Mouse (Mus musculus) CH12.LX (cell line): Measurements from ENCODE around the gene Grk5. TPM values are rescaled to one million over a fixed set of nuclear protein-coding genes. Genes with fewer than 3 reads are reported as not detected.

Experiments used
- DNase-seq: peaks from one replicate; pipeline ENCODE4 v3.0.0-alpha.2; 2013; ENCODE audit errors: extremely low read depth
- H3K27ac ChIP-seq: 2 replicates; pipeline ENCODE4 v1.5.1; 2012; ENCODE audit warnings: low read depth, mild to moderate bottlenecking, control low read depth, moderate library complexity; ENCODE audit not compliant: insufficient read depth
- H3K27me3 ChIP-seq: replicated peaks from 2 replicates; pipeline ENCODE3; 2012; ENCODE audit warnings: inconsistent platforms
- H3K36me3 ChIP-seq, 2 experiments: replicated peaks in 1 of 2; 2 replicates each; pipeline versions ENCODE3 to v1.6.1; 2012; ENCODE audit warnings: inconsistent platforms in 1 of 2, low read length in 1 of 2, mild to moderate bottlenecking in 1 of 2, mixed read lengths in 1 of 2, moderate library complexity in 1 of 2; ENCODE audit not compliant: control insufficient read depth in 1 of 2, insufficient read depth in 1 of 2
- H3K4me1 ChIP-seq, 2 experiments: 2 replicates each; pipeline ENCODE4 v1.6.1; 2012; ENCODE audit warnings: inconsistent platforms in 1 of 2, moderate library complexity in 1 of 2; ENCODE audit not compliant: insufficient read depth in 2 of 2, control insufficient read depth in 1 of 2
- H3K4me2 ChIP-seq: 2 replicates; pipeline ENCODE4 v1.6.1; 2012; ENCODE audit warnings: low read depth, mild to moderate bottlenecking, control low read depth; ENCODE audit not compliant: poor library complexity, insufficient read depth, severe bottlenecking
- H3K4me3 ChIP-seq, 3 experiments: fragments of 150-350 bp in 1 of 3; sonication (generic) in 1 of 3; replicated peaks in 1 of 3; 2 replicates each; pipeline versions ENCODE3 to v1.5.1; 2011 to 2012; ENCODE audit warnings: low read depth in 2 of 3, low read length in 2 of 3, mild to moderate bottlenecking in 2 of 3, moderate library complexity in 2 of 3, control low read depth in 1 of 3, improper control_type of control experiment in 1 of 3, inconsistent platforms in 1 of 3, mixed read lengths in 1 of 3; ENCODE audit not compliant: poor library complexity in 1 of 3
- H3K79me2 ChIP-seq: replicated peaks from 2 replicates; pipeline ENCODE4 v1.6.1; 2012; ENCODE audit warnings: mild to moderate bottlenecking, moderate library complexity; ENCODE audit not compliant: control insufficient read depth, poor library complexity, insufficient read depth, severe bottlenecking; ENCODE audit errors: extremely low read depth
- H3K9ac ChIP-seq: 2 replicates; pipeline ENCODE4 v1.6.1; 2012; ENCODE audit warnings: low read depth, mild to moderate bottlenecking, control low read depth, moderate library complexity; ENCODE audit not compliant: insufficient read depth
- H3K9me3 ChIP-seq: replicated peaks from 2 replicates; pipeline ENCODE3; 2012; ENCODE audit warnings: low read length, inconsistent platforms, mixed read lengths
- BHLHE40 ChIP-seq: IDR thresholded peaks from 2 replicates; pipeline ENCODE4 v1.6.1; 2011; ENCODE audit warnings: mild to moderate bottlenecking, low read depth, low read length, improper control_type of control experiment
- CHD1 ChIP-seq: IDR thresholded peaks from 2 replicates; pipeline ENCODE4 v1.6.1; 2012; ENCODE audit warnings: low read depth, low read length, improper control_type of control experiment, inconsistent platforms
- CHD2 ChIP-seq: IDR thresholded peaks from 2 replicates; pipeline ENCODE4 v1.6.1; 2011; ENCODE audit warnings: low read length, improper control_type of control experiment
- CTCF ChIP-seq, 2 experiments: IDR thresholded peaks in 1 of 2; conservative IDR thresholded peaks in 1 of 2; 2 replicates each; pipeline ENCODE4 v1.5.1; 2011 to 2012; ENCODE audit warnings: low read depth in 2 of 2, low read length in 2 of 2, improper control_type of control experiment in 1 of 2, inconsistent platforms in 1 of 2, mild to moderate bottlenecking in 1 of 2, moderate library complexity in 1 of 2
- ELF1 ChIP-seq: IDR thresholded peaks from 2 replicates; pipeline ENCODE4 v1.6.1; 2014; ENCODE audit warnings: low read depth, mild to moderate bottlenecking, inconsistent platforms, low read length, improper control_type of control experiment
- EP300 ChIP-seq: IDR thresholded peaks from 2 replicates; pipeline ENCODE4 v1.6.1; 2011; ENCODE audit warnings: low read length, improper control_type of control experiment
- ETS1 ChIP-seq: conservative IDR thresholded peaks from 2 replicates; pipeline ENCODE4 v1.6.1; 2012; ENCODE audit warnings: low read depth, mild to moderate bottlenecking, inconsistent platforms, low read length, improper control_type of control experiment, moderate library complexity
- GABPA ChIP-seq: IDR thresholded peaks from 2 replicates; pipeline ENCODE4 v1.6.1; 2012; ENCODE audit warnings: low read depth, low read length, improper control_type of control experiment, inconsistent platforms; ENCODE audit not compliant: insufficient replicate concordance
- HCFC1 ChIP-seq: IDR thresholded peaks from 2 replicates; pipeline ENCODE4 v1.6.1; 2012; ENCODE audit warnings: low read depth, mild to moderate bottlenecking, inconsistent platforms, low read length, improper control_type of control experiment
- JUND ChIP-seq: conservative IDR thresholded peaks from 2 replicates; pipeline ENCODE4 v1.6.1; 2011; ENCODE audit warnings: low read depth, low read length, improper control_type of control experiment
- KAT2A ChIP-seq: IDR thresholded peaks from 2 replicates; pipeline ENCODE4 v1.6.1; 2012; ENCODE audit warnings: low read length, improper control_type of control experiment, inconsistent platforms; ENCODE audit not compliant: insufficient replicate concordance
- MAFK ChIP-seq: IDR thresholded peaks from 2 replicates; pipeline ENCODE4 v1.6.1; 2011; ENCODE audit warnings: low read length, improper control_type of control experiment; ENCODE audit not compliant: insufficient replicate concordance
- MAX ChIP-seq: IDR thresholded peaks from 2 replicates; pipeline ENCODE4 v1.6.1; 2011; ENCODE audit warnings: low read length, improper control_type of control experiment
- MEF2A ChIP-seq: IDR thresholded peaks from 2 replicates; pipeline ENCODE4 v1.6.1; 2014; ENCODE audit warnings: low read depth, mild to moderate bottlenecking, inconsistent platforms, low read length, improper control_type of control experiment, borderline replicate concordance
- MXI1 ChIP-seq: IDR thresholded peaks from 2 replicates; pipeline ENCODE4 v1.6.1; 2011; ENCODE audit warnings: mild to moderate bottlenecking, low read depth, low read length, improper control_type of control experiment
- MYC ChIP-seq: IDR thresholded peaks from 2 replicates; pipeline ENCODE4 v1.6.1; 2011; ENCODE audit warnings: low read depth, mild to moderate bottlenecking, improper control_type of control experiment, low read length
- NELFE ChIP-seq: IDR thresholded peaks from 2 replicates; pipeline ENCODE4 v1.6.1; 2011; ENCODE audit warnings: low read depth, low read length, improper control_type of control experiment
- SIN3A ChIP-seq: IDR thresholded peaks from 2 replicates; pipeline ENCODE4 v1.6.1; 2012; ENCODE audit warnings: low read length, improper control_type of control experiment, inconsistent platforms
- SMC3 ChIP-seq: IDR thresholded peaks from 2 replicates; pipeline ENCODE4 v1.6.1; 2011; ENCODE audit warnings: low read depth, low read length, improper control_type of control experiment
- TBP ChIP-seq: conservative IDR thresholded peaks from 2 replicates; pipeline ENCODE4 v1.6.1; 2011; ENCODE audit warnings: low read depth, low read length, improper control_type of control experiment
- UBTF ChIP-seq: IDR thresholded peaks from 2 replicates; pipeline ENCODE4 v1.6.1; 2012; ENCODE audit warnings: low read depth, mild to moderate bottlenecking, inconsistent platforms, low read length, improper control_type of control experiment, moderate library complexity
- USF1 ChIP-seq: IDR thresholded peaks from 2 replicates; pipeline ENCODE4 v1.6.1; 2014; ENCODE audit warnings: low read depth, mild to moderate bottlenecking, inconsistent platforms, low read length, improper control_type of control experiment
- ZC3H11A ChIP-seq: IDR thresholded peaks from 2 replicates; pipeline ENCODE4 v1.6.1; 2012; ENCODE audit warnings: low read depth, mild to moderate bottlenecking, inconsistent platforms, low read length, improper control_type of control experiment
- ZKSCAN1 ChIP-seq: IDR thresholded peaks from 2 replicates; pipeline ENCODE4 v1.6.1; 2012; ENCODE audit warnings: low read depth, inconsistent platforms, low read length, improper control_type of control experiment, borderline replicate concordance
- dilution Hi-C: fragments of 300-500 bp; cut with MboI; formaldehyde crosslinking; loops from 2 replicates; pipeline ENCODE4 v1.14.3; 2020; ENCODE audit warnings: low sequenced_read_pairs; ENCODE audit not compliant: extremely low pct_unique_long_range_greater_than_20kb, extremely low pct_ligation_motif_present
- in situ Hi-C: fragments of 300-500 bp; cut with MboI; formaldehyde crosslinking; loops from 3 replicates; pipeline ENCODE4 v1.14.3; 2019; ENCODE audit warnings: low sequenced_read_pairs, low pct_ligation_motif_present, low pct_unique_long_range_greater_than_20kb, mixed read lengths
- polyA plus RNA-seq: library from polyadenylated mRNA; unstranded; fragments of >175 nt; gene quantifications from 2 replicates; pipeline ENCODE4 v1.2.1, GENCODE M21; 2012; ENCODE audit warnings: low read depth; ENCODE audit not compliant: insufficient read length
- total RNA-seq, 2 experiments: library from RNA; depleted of rRNA; stranded (reverse); fragments of 300-350 nt in 1 of 2; fragments of >200 nt in 1 of 2; gene quantifications; 2 replicates each; pipeline ENCODE4 v1.2.3; 2012 to 2014

Grk5 gene
- total and polyA plus RNA-seq, 3 experiments: 5.7 to 11.5 (median 7.6) TPM

- Histone ChIP-seq H3K4me2 (no peak overlapping the region), H3K4me1 (peaks cover 12 to 19% of the 10 kb centered on the region in 2 experiments)
- TF ChIP-seq ELF1 (no peak), HCFC1 (no peak), CHD2 (no peak), MAX (no peak), ZKSCAN1 (no peak), MEF2A (no peak), MXI1 (no peak), SIN3A (no peak), EP300 (no peak), BHLHE40 (no peak), KAT2A (no peak), TBP (no peak), JUND (no peak), MAFK (no peak), CHD1 (no peak), MYC (no peak), ZC3H11A (no peak), ETS1 (no peak), CTCF (conservative IDR thresholded peaks at IDR 0.05 in 1 of 2, IDR thresholded peaks at IDR 0.05 in 1 of 2; ENCODE audit: low read depth in 2 of 2, low read length in 2 of 2) (no peak), UBTF (no peak)
- TF ChIP-seq, all 38 proteins: peak for 0
- Histone ChIP-seq H3K79me2 (no peaks in the 10 kb centered on the region), H3K9me3 (no peaks in the 10 kb centered on the region), H3K27me3 (no peaks in the 10 kb centered on the region), H3K9ac (no peak overlapping the region), H3K4me3 (no peak overlapping the region), H3K27ac (no peak overlapping the region), H3K36me3 (peaks cover 17 to 83% of the 10 kb centered on the region in 2 experiments)
- in situ Hi-C loops: no loop called here
- dilution Hi-C loops: no loop called here
- DNase-seq: no peak
Measured at GRCm38 (mm10) chr19:61085217-61085616, 195.7 kb downstream of the Grk5 start.

- H3K4me2 ChIP-seq: no peak overlapping the region
Measured at GRCm38 (mm10) chr19:61087781-61088180, 198.2 kb downstream of the Grk5 start.

More at GRCm38 (mm10) chr19:61087781-61088180, 198.2 kb downstream of the Grk5 start:
- TF ChIP-seq SMC3 (no peak), GABPA (no peak), NELFE (no peak), UBTF (no peak), ZC3H11A (no peak), USF1 (no peak), ETS1 (no peak), CHD1 (no peak)
- no peaks in the 10 kb centered on the region for H3K79me2 ChIP-seq
- no peak for DNase-seq
- H3K9me3 ChIP-seq: no peaks in the 10 kb centered on the region
- peaks cover 13 to 80% of the 10 kb centered on the region in 2 experiments for H3K36me3 ChIP-seq
- H3K4me3 ChIP-seq: no peak overlapping the region
- H3K4me1 ChIP-seq: peaks cover 12 to 19% of the 10 kb centered on the region in 2 experiments
- no peaks in the 10 kb centered on the region for H3K27me3 ChIP-seq
- in situ Hi-C loops (no loop called here), dilution Hi-C loops (no loop called here)
- H3K9ac ChIP-seq: no peak overlapping the region
- H3K27ac ChIP-seq: no peak overlapping the region
